33 mouse cellular contexts compared by ENCODE assay signal in the genomic region with DNA sequence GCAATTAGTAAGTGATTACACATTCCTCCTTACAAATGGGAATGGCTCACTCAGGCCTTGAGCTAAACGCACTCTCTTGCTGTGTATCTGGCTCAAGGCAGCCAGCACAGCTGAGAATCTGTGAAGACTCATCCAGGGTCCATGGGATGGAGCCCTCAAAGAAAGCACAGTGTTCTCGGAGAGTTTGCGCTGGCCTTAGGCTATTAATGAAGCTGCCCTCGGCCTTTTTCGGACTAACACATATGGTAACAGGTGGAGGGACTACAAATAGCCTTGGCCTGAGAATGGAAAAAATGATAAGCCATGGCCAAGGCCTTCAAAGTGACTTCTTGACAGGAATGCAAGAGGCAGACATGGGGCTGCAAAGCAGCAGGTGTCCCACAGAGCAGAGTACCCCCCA. TPM values are rescaled to one million over a fixed set of nuclear protein-coding genes. Genes with fewer than 3 reads are reported as not detected.
A peak's percentile ranks its signal among the peaks of the same experiment; 100 is the strongest.
DNase-seq lines count a peak whose midpoint lies in the region; ATAC-seq lines count a peak whose summit lies in the region.
"Had no signal": no experiment of that assay in that cellular context is flagged by ENCODE, and none has a peak within 500 bp of the region (broad histone marks: within the 10 kb centered on the region; RNA-seq: fewer than 3 reads in every experiment).

No protein-coding gene starts in this region.

- H3K4me2 ChIP-seq in embryonic facial prominence, embryonic 15.5 days (replicated peaks): no peak overlapping the region
- no peak overlapping the region for H3K4me2 ChIP-seq in liver, embryonic 12.5 days
- H3K4me2 ChIP-seq: embryonic facial prominence, embryonic 12.5 days; heart, embryonic 13.5 days; hindbrain, embryonic 13.5 days; limb, embryonic 12.5 days; liver, embryonic 13.5 days; neural tube, embryonic 15.5 days had no signal

- no peak overlapping the region for H3K9ac ChIP-seq in embryonic facial prominence, embryonic 15.5 days
- H3K9ac ChIP-seq in liver, embryonic 12.5 days: no peak overlapping the region
- H3K9ac ChIP-seq: embryonic facial prominence, embryonic 12.5 days; heart, embryonic 13.5 days; hindbrain, embryonic 13.5 days; limb, embryonic 12.5 days; liver, embryonic 13.5 days; neural tube, embryonic 15.5 days had no signal

- H3K4me1 ChIP-seq in heart, embryonic 10.5 days: no peaks in the 10 kb centered on the region
- H3K4me1 ChIP-seq in embryonic facial prominence, embryonic 15.5 days: no peaks in the 10 kb centered on the region
- H3K4me1 ChIP-seq in liver, embryonic 12.5 days: no peaks in the 10 kb centered on the region
- H3K4me1 ChIP-seq: embryonic facial prominence, embryonic 12.5 days; hindbrain, embryonic 13.5 days; limb, embryonic 12.5 days; liver, embryonic 13.5 days; neural tube, embryonic 15.5 days had no signal

- H3K36me3 ChIP-seq in heart, embryonic 10.5 days: no peaks in the 10 kb centered on the region
- no peaks in the 10 kb centered on the region for H3K36me3 ChIP-seq in embryonic facial prominence, embryonic 15.5 days
- H3K36me3 ChIP-seq in liver, embryonic 12.5 days: no peaks in the 10 kb centered on the region
- H3K36me3 ChIP-seq: embryonic facial prominence, embryonic 12.5 days; heart, embryonic 13.5 days; hindbrain, embryonic 13.5 days; limb, embryonic 12.5 days; liver, embryonic 13.5 days; neural tube, embryonic 15.5 days had no signal

- intact Hi-C loops in heart, postnatal 10 days (cut with DNase I): no loop called here

- H3K27me3 ChIP-seq in heart, embryonic 10.5 days (ENCODE audit: insufficient read depth, poor library complexity, severe bottlenecking): no peaks in the 10 kb centered on the region
- no peaks in the 10 kb centered on the region for H3K27me3 ChIP-seq in embryonic facial prominence, embryonic 15.5 days
- H3K27me3 ChIP-seq in liver, embryonic 12.5 days (replicated peaks): no peaks in the 10 kb centered on the region
- H3K27me3 ChIP-seq: embryonic facial prominence, embryonic 12.5 days; heart, embryonic 13.5 days; hindbrain, embryonic 13.5 days; limb, embryonic 12.5 days; liver, embryonic 13.5 days; neural tube, embryonic 15.5 days had no signal

- H3K9me3 ChIP-seq in heart, embryonic 10.5 days: no peaks in the 10 kb centered on the region
- no peaks in the 10 kb centered on the region for H3K9me3 ChIP-seq in embryonic facial prominence, embryonic 15.5 days (replicated peaks)
- H3K9me3 ChIP-seq in liver, embryonic 12.5 days (replicated peaks): no peaks in the 10 kb centered on the region
- H3K9me3 ChIP-seq: embryonic facial prominence, embryonic 12.5 days; heart, embryonic 13.5 days; hindbrain, embryonic 13.5 days; limb, embryonic 12.5 days; liver, embryonic 13.5 days; neural tube, embryonic 15.5 days had no signal

- H3K4me3 ChIP-seq in heart, embryonic 10.5 days: no peak overlapping the region
- H3K4me3 ChIP-seq in embryonic facial prominence, embryonic 15.5 days (replicated peaks): no peak overlapping the region
- H3K4me3 ChIP-seq in liver, embryonic 12.5 days: no peak overlapping the region
- H3K4me3 ChIP-seq: embryonic facial prominence, embryonic 12.5 days; erythroblast, embryonic 14.5 days; heart, embryonic 13.5 days; hindbrain, embryonic 13.5 days; limb, embryonic 12.5 days; liver, embryonic 13.5 days; neural tube, embryonic 15.5 days had no signal

- peak; percentile 64; the same call in 1 of the 2 replicates for ATAC-seq in embryonic facial prominence, embryonic 15.5 days (ENCODE audit: insufficient number of reproducible peaks, low FRiP score, low TSS enrichment, low read depth)
- ATAC-seq in megakaryocyte progenitor cell, adult 5-6 weeks (replicated peaks; ENCODE audit: poor library complexity): no peak
- no peak for ATAC-seq in liver, embryonic 12.5 days
- ATAC-seq: forebrain, embryonic 16.5 days; intestine, embryonic 16.5 days; lung, postnatal 0 days; Patski had no signal

- 70% methylated on average over 5 of the region's 5 CpGs for WGBS in heart, embryonic 10.5 days
- WGBS in embryonic facial prominence, embryonic 15.5 days: 75% methylated on average over 5 of the region's 5 CpGs
- WGBS in liver, embryonic 12.5 days (ENCODE audit: insufficient replicate concordance): 79% methylated on average over 5 of the region's 5 CpGs

- DNase-seq in adrenal gland, adult 8-10 months: peak; percentile 13
- no peak for DNase-seq in adrenal gland, postnatal 36 days
- peak; percentile 39 to 45 for DNase-seq in heart, adult 18-20 months
- DNase-seq in heart, embryonic 10.5 days (ENCODE audit: low spot score): no peak
- DNase-seq in heart, postnatal 10 days: peak; percentile 43 to 51
- DNase-seq: cerebellum, adult 11 months; cerebellum, adult 9-10 months; cerebellum, postnatal 36 days; gastrocnemius, postnatal 10 days; kidney, adult 9 months; kidney, postnatal 14 days; liver, embryonic 13.5 days; lung, adult 18-20 months; midbrain, embryonic 14.5 days; retina, postnatal 1 day; right cerebral cortex, postnatal 14 days; thymus, postnatal 25 days had no signal

- H3K27ac ChIP-seq in heart, embryonic 10.5 days: no peak overlapping the region
- H3K27ac ChIP-seq in embryonic facial prominence, embryonic 15.5 days (replicated peaks): no peak overlapping the region
- H3K27ac ChIP-seq in liver, embryonic 12.5 days: no peak overlapping the region
- H3K27ac ChIP-seq: embryonic facial prominence, embryonic 12.5 days; heart, embryonic 13.5 days; hindbrain, embryonic 13.5 days; limb, embryonic 12.5 days; liver, embryonic 13.5 days; macrophage; neural tube, embryonic 15.5 days had no signal

RNA-seq across cellular contexts. Expression of gene Actn2, which starts 17.0 kb away (rescaled TPM):
- 1 to 10 TPM in 3 of 4 experiments, under 1 TPM in 1; 0.45 to 2.4 (median 1.7) TPM for total RNA-seq in adrenal gland, adult 8-10 months (2022)
- total RNA-seq in adrenal gland, postnatal 36 days (2021): under 1 TPM; 0.10 to 0.59 TPM
- total RNA-seq in heart, adult 18-20 months (2021): 1,000 to 10,000 TPM; 1,714 to 1,786 TPM
- 647 and 1,387 TPM in 2 replicates for polyA plus RNA-seq in heart, embryonic 10.5 days (2016; fragmentation: Nextera tagmentation; extraction: Ambion mirVana)
- 199 and 264 TPM in 2 replicates for polyA plus RNA-seq in embryonic facial prominence, embryonic 15.5 days (2015; fragmentation: Nextera tagmentation; extraction: Ambion mirVana)
- total RNA-seq in heart, postnatal 10 days (2021): 1,000 to 10,000 TPM; 2,174 to 2,192 TPM
- total RNA-seq in megakaryocyte progenitor cell, adult 5-6 weeks (2015): 0.10 and 0.20 TPM in 2 replicates
- total RNA-seq in megakaryocyte progenitor cell, adult 5-6 weeks (2017): not detected in 2 replicates
- 1.7 and 4.0 TPM in 2 replicates for polyA plus RNA-seq in liver, embryonic 12.5 days (2016; fragmentation: Nextera tagmentation; extraction: Ambion mirVana)
- total RNA-seq: MEL; monocyte, adult 5-6 weeks had no signal
- polyA plus RNA-seq: erythroblast, embryonic 14.5 days; macrophage had no signal

RNA-seq across cellular contexts. Expression of gene Heatr1, which starts 37.3 kb away (rescaled TPM):
- 10 to 100 TPM; 33.3 to 45.0 (median 35.6) TPM for total RNA-seq in adrenal gland, adult 8-10 months (2022)
- 10 to 100 TPM; 33.4 to 50.1 TPM for total RNA-seq in adrenal gland, postnatal 36 days (2021)
- total RNA-seq in heart, adult 18-20 months (2021): 10 to 100 TPM; 15.8 to 16.4 TPM
- polyA plus RNA-seq in heart, embryonic 10.5 days (2016; fragmentation: Nextera tagmentation; extraction: Ambion mirVana): 21.1 and 25.7 TPM in 2 replicates
- 14.4 and 15.7 TPM in 2 replicates for polyA plus RNA-seq in embryonic facial prominence, embryonic 15.5 days (2015; fragmentation: Nextera tagmentation; extraction: Ambion mirVana)
- 10 to 100 TPM; 15.9 to 16.0 TPM for total RNA-seq in heart, postnatal 10 days (2021)
- 58.0 and 62.3 TPM in 2 replicates for total RNA-seq in megakaryocyte progenitor cell, adult 5-6 weeks (2015)
- 103 and 121 TPM in 2 replicates for total RNA-seq in megakaryocyte progenitor cell, adult 5-6 weeks (2017)
- polyA plus RNA-seq in liver, embryonic 12.5 days (2016; fragmentation: Nextera tagmentation; extraction: Ambion mirVana): 30.3 and 33.1 TPM in 2 replicates

Comparison
In these comparisons a context has a peak if more than half of its experiments do, and no peak if none do; other contexts are left out.
1. DNase-seq: peak in adrenal gland, adult 8-10 months (single experiment), heart, adult 18-20 months (2 of 2) and heart, postnatal 10 days (2 of 2); none in adrenal gland, postnatal 36 days (0 of 2) and heart, embryonic 10.5 days (single experiment).
2. RNA of gene Actn2, which starts 17.0 kb away (total RNA-seq): 2,174 to 2,192 TPM in heart, postnatal 10 days and 1,714 to 1,786 TPM in heart, adult 18-20 months; 0.45 to 2.4 TPM in adrenal gland, adult 8-10 months, 0.10 to 0.59 TPM in adrenal gland, postnatal 36 days and 0.10 to 0.20 TPM in megakaryocyte progenitor cell, adult 5-6 weeks; every median in the first group is over 100 times any median in the second.